Mouse (Mus musculus) liver, embryonic 16.5 days (tissue): Measurements from ENCODE around the gene Pax2. TPM values are rescaled to one million over a fixed set of nuclear protein-coding genes. Genes with fewer than 3 reads are reported as not detected.

Source experiments
- ATAC-seq: fragments of 200-750 bp; cut with Nextera tagmentation; 2 replicates; pipeline ENCODE4 v1.8.0; 2017; ENCODE audit warnings: low read depth, mild to moderate bottlenecking, moderate number of reproducible peaks, moderate library complexity
- H3K27ac ChIP-seq: fragments of 300-500 bp; sonication (generic); 2 replicates; pipeline ENCODE4 v1.5.1; 2014; ENCODE audit warnings: mild to moderate bottlenecking, low read length
- H3K27me3 ChIP-seq: fragments of 300-500 bp; sonication (generic); 2 replicates; pipeline ENCODE4 v1.6.1; 2014; ENCODE audit warnings: low read depth, low read length, mixed read lengths; ENCODE audit not compliant: control insufficient read depth, insufficient read depth
- H3K36me3 ChIP-seq: fragments of 300-500 bp; sonication (generic); 2 replicates; pipeline ENCODE4 v1.6.1; 2014; ENCODE audit warnings: mild to moderate bottlenecking; ENCODE audit not compliant: control insufficient read depth, insufficient read depth
- H3K4me1 ChIP-seq: fragments of 300-500 bp; sonication (generic); 2 replicates; pipeline ENCODE4 v1.6.1; 2014; ENCODE audit warnings: low read depth, low read length, mixed read lengths; ENCODE audit not compliant: control insufficient read depth
- H3K4me2 ChIP-seq: fragments of 300-500 bp; sonication (generic); 2 replicates; pipeline ENCODE4 v1.6.1; 2014; ENCODE audit warnings: low read depth, low read length, mixed read lengths
- H3K4me3 ChIP-seq: fragments of 300-500 bp; sonication (generic); 2 replicates; pipeline ENCODE4 v1.5.1; 2014; ENCODE audit warnings: low read depth, mild to moderate bottlenecking, low read length
- H3K9ac ChIP-seq: fragments of 300-500 bp; sonication (generic); 2 replicates; pipeline ENCODE4 v1.6.1; 2014; ENCODE audit warnings: low read depth, low read length
- H3K9me3 ChIP-seq: fragments of 300-500 bp; sonication (generic); replicated peaks from 2 replicates; pipeline ENCODE4 v1.6.1; 2016; ENCODE audit warnings: low read length; ENCODE audit not compliant: control insufficient read depth
- whole genome bisulfite sequencing: fragments of 180-500 bp; shearing (Covaris S2); extraction: QIAGEN DNeasy Blood & Tissue Kit; methylation state at CpG from one replicate; pipeline ENCODE4 v1.1.7; 2014; ENCODE audit not compliant: insufficient replicate concordance; 5-methylcytosine and 5-hydroxymethylcytosine counted together
- polyA plus RNA-seq: library from polyadenylated mRNA; unstranded; fragments of >200 nt; fragmentation: Nextera tagmentation; extraction: Ambion mirVana; gene quantifications from 2 replicates; pipeline ENCODE4 v1.2.1, GENCODE M21; 2015

Pax2 gene
- polyA plus RNA-seq, 1 experiment from 2014 or later: not detected

GRCm38 (mm10) chr19:44753361-44753760, 2.5 kb upstream of the Pax2 start:
- WGBS: 3% methylated on average over 14 of the region's 14 CpGs
- Histone ChIP-seq H3K9ac (no peak overlapping the region), H3K36me3 (no peaks in the 10 kb centered on the region), H3K27ac (no peak overlapping the region), H3K4me2 (no peak overlapping the region), H3K4me1 (peaks cover 3% of the 10 kb centered on the region), H3K9me3 (no peaks in the 10 kb centered on the region), H3K27me3 (peaks cover 99% of the 10 kb centered on the region), H3K4me3 (no peak overlapping the region)
- ATAC-seq: no peak

- Histone ChIP-seq H3K4me2 (no peak overlapping the region), H3K4me3 (no peak overlapping the region), H3K27me3 (peaks cover 99% of the 10 kb centered on the region), H3K9me3 (no peaks in the 10 kb centered on the region), H3K36me3 (no peaks in the 10 kb centered on the region), H3K4me1 (peaks cover 3% of the 10 kb centered on the region), H3K9ac (no peak overlapping the region), H3K27ac (no peak overlapping the region)
- WGBS: 2% methylated on average over 16 of the region's 16 CpGs
- ATAC-seq: no peak
Measured at GRCm38 (mm10) chr19:44754461-44755377, 1.1 kb upstream of the Pax2 start.

- 2% methylated on average over 13 of the region's 13 CpGs for WGBS
- Histone ChIP-seq H3K27me3 (peaks cover 99% of the 10 kb centered on the region), H3K9me3 (no peaks in the 10 kb centered on the region), H3K4me3 (no peak overlapping the region), H3K36me3 (no peaks in the 10 kb centered on the region), H3K4me2 (no peak overlapping the region), H3K4me1 (peaks cover 3% of the 10 kb centered on the region), H3K27ac (no peak overlapping the region), H3K9ac (no peak overlapping the region)
- ATAC-seq: no peak
Measured at GRCm38 (mm10) chr19:44755378-44755692, 510 bp upstream of the Pax2 start.

- H3K9me3 ChIP-seq: no peaks in the 10 kb centered on the region
- under 1% methylated on average over 69 of the region's 71 CpGs for WGBS
- H3K27ac ChIP-seq: no peak overlapping the region
- no peak for ATAC-seq
- peak overlapping the region; percentile 36 for H3K4me2 ChIP-seq
- H3K4me1 ChIP-seq: peaks cover 3% of the 10 kb centered on the region
- H3K4me3 ChIP-seq: peak overlapping the region; percentile 7
- no peaks in the 10 kb centered on the region for H3K36me3 ChIP-seq
- peaks cover 99% of the 10 kb centered on the region for H3K27me3 ChIP-seq
- H3K9ac ChIP-seq: no peak overlapping the region
Measured at GRCm38 (mm10) chr19:44756421-44757230, 781 bp downstream of the Pax2 start.

- Histone ChIP-seq H3K9ac (no peak overlapping the region), H3K36me3 (no peaks in the 10 kb centered on the region), H3K4me3 (peak overlapping the region; percentile 7; the same call in 1 of the 2 replicates), H3K4me2 (no peak overlapping the region), H3K4me1 (peaks cover 3% of the 10 kb centered on the region), H3K27ac (no peak overlapping the region), H3K27me3 (peaks cover 99% of the 10 kb centered on the region), H3K9me3 (no peaks in the 10 kb centered on the region)
- no peak for ATAC-seq
- under 1% methylated on average over 38 of the region's 38 CpGs for WGBS
Measured at GRCm38 (mm10) chr19:44757231-44757871, 1.5 kb downstream of the Pax2 start.

GRCm38 (mm10) chr19:44758846-44759245, 3.0 kb downstream of the Pax2 start:
- no peak overlapping the region for H3K4me3 ChIP-seq
- peaks cover 99% of the 10 kb centered on the region for H3K27me3 ChIP-seq
- H3K36me3 ChIP-seq: no peaks in the 10 kb centered on the region
- no peak for ATAC-seq
- H3K4me2 ChIP-seq: no peak overlapping the region
- WGBS: under 1% methylated on average over 28 of the region's 28 CpGs
- H3K9ac ChIP-seq: no peak overlapping the region
- no peak overlapping the region for H3K27ac ChIP-seq
- peaks cover 3% of the 10 kb centered on the region for H3K4me1 ChIP-seq
- no peaks in the 10 kb centered on the region for H3K9me3 ChIP-seq

GRCm38 (mm10) chr19:44759531-44760118, 3.8 kb downstream of the Pax2 start:
- H3K4me3 ChIP-seq: no peak overlapping the region
- H3K9me3 ChIP-seq: no peaks in the 10 kb centered on the region
- no peak for ATAC-seq
- H3K4me1 ChIP-seq: peaks cover 3% of the 10 kb centered on the region
- no peak overlapping the region for H3K27ac ChIP-seq
- WGBS: 2% methylated on average over 37 of the region's 37 CpGs
- no peaks in the 10 kb centered on the region for H3K36me3 ChIP-seq
- H3K4me2 ChIP-seq: no peak overlapping the region
- H3K27me3 ChIP-seq: peaks cover 96% of the 10 kb centered on the region
- no peak overlapping the region for H3K9ac ChIP-seq

GRCm38 (mm10) chr19:44760259-44761131, 4.7 kb downstream of the Pax2 start:
- peaks cover 90% of the 10 kb centered on the region for H3K27me3 ChIP-seq
- no peaks in the 10 kb centered on the region for H3K36me3 ChIP-seq
- H3K9ac ChIP-seq: no peak overlapping the region
- no peak overlapping the region for H3K4me2 ChIP-seq
- no peak for ATAC-seq
- no peaks in the 10 kb centered on the region for H3K9me3 ChIP-seq
- no peak overlapping the region for H3K4me3 ChIP-seq
- peaks cover 3% of the 10 kb centered on the region for H3K4me1 ChIP-seq
- WGBS: 1% methylated on average over 39 of the region's 39 CpGs
- H3K27ac ChIP-seq: no peak overlapping the region
